Comparison of ENCODE assay signal across 28 mouse cellular contexts in genomic region chr6:145110786-145111185, GRCm38 (mm10). TPM values are rescaled to one million over a fixed set of nuclear protein-coding genes. Genes with fewer than 3 reads are reported as not detected.
"Had no signal": no experiment of that assay in that cellular context is flagged by ENCODE, and none has a peak within 500 bp of the region (broad histone marks: within the 10 kb centered on the region; RNA-seq: fewer than 3 reads in every experiment).

No protein-coding gene starts in this region.

- H3K27me3 ChIP-seq: limb, embryonic 12.5 days; limb, embryonic 13.5 days; limb, embryonic 15.5 days; liver, embryonic 12.5 days; liver, embryonic 13.5 days; liver, embryonic 15.5 days; lung, embryonic 15.5 days; megakaryocyte, embryonic 14.5 days; midbrain, embryonic 12.5 days; midbrain, embryonic 13.5 days; midbrain, embryonic 15.5 days; neural tube, embryonic 12.5 days had no signal

- DNase-seq: left cerebral cortex, postnatal 4 days; liver; liver, embryonic 13.5 days; liver, postnatal 0 days; lung, adult 18-20 months; lung, adult 2 months; lung, embryonic 14.5 days; lung, postnatal 10 days; lung, postnatal 14 days; lung, postnatal 36 days; lung, postnatal 4 days; midbrain, embryonic 14.5 days had no signal

- ATAC-seq: liver, embryonic 12.5 days; liver, postnatal 0 days; lung, postnatal 0 days; midbrain, embryonic 13.5 days; midbrain, embryonic 15.5 days; midbrain, embryonic 16.5 days had no signal

RNA-seq across cellular contexts. Expression of gene Bcat1, which starts 34.8 kb away (rescaled TPM):
- total RNA-seq: monocyte, adult 5-6 weeks had no signal
- polyA plus RNA-seq: liver, adult 2 months; macrophage had no signal
